Mouse (Mus musculus): ENCODE measurements at regions not wholly inside any gene's neighbourhood (a gene's known extent, or its start where the extent isn't known, plus 50 kb on each side); places are given as distances from the start of the nearest gene placed in this dataset.

GRCm38 (mm10) chr7:39857301-39857700 is 339.7 kb downstream of the Zfp619 start:
- Histone ChIP-seq H3K9me3 (replicated peaks; ENCODE audit: control insufficient read depth, low read length) (no peaks in the 10 kb centered on the region), H3K4me3 (ENCODE audit: low read depth, low read length) (no peak overlapping the region), H3K4me1 (ENCODE audit: control insufficient read depth, insufficient read depth) (no peaks in the 10 kb centered on the region), H3K9ac (replicated peaks; ENCODE audit: low read depth, low read length) (no peak overlapping the region), H3K27me3 (ENCODE audit: control insufficient read depth, insufficient read depth, low read length) (no peaks in the 10 kb centered on the region), H3K4me2 (ENCODE audit: low read depth, low read length) (no peak overlapping the region), H3K27ac (ENCODE audit: low read depth) (no peak overlapping the region), H3K36me3 (replicated peaks; ENCODE audit: control insufficient read depth, insufficient read depth, low read length) (no peaks in the 10 kb centered on the region)
- 91% methylated on average over 2 of the region's 2 CpGs for WGBS
- TF ChIP-seq EP300 (IDR thresholded peaks at IDR 0.05; ENCODE audit: low read depth) (no peak), CTCF (IDR thresholded peaks at IDR 0.05; ENCODE audit: low read depth) (no peak)
- no peak for DNase-seq (ENCODE audit: low spot score)
- ATAC-seq (ENCODE audit: insufficient read depth, low read depth): no peak

GRCm38 (mm10) chr7:39862835-39863234 is 345.3 kb downstream of the Zfp619 start:
- Histone ChIP-seq H3K4me2 (ENCODE audit: low read depth, low read length) (no peak overlapping the region), H3K9ac (replicated peaks; ENCODE audit: low read depth, low read length) (no peak overlapping the region), H3K4me3 (ENCODE audit: low read depth, low read length) (no peak overlapping the region), H3K4me1 (ENCODE audit: control insufficient read depth, insufficient read depth) (no peaks in the 10 kb centered on the region), H3K9me3 (replicated peaks; ENCODE audit: control insufficient read depth, low read length) (no peaks in the 10 kb centered on the region), H3K27me3 (ENCODE audit: control insufficient read depth, insufficient read depth, low read length) (no peaks in the 10 kb centered on the region), H3K36me3 (replicated peaks; ENCODE audit: control insufficient read depth, insufficient read depth, low read length) (no peaks in the 10 kb centered on the region), H3K27ac (ENCODE audit: low read depth) (no peak overlapping the region)
- TF ChIP-seq CTCF (IDR thresholded peaks at IDR 0.05; ENCODE audit: low read depth): no peak
- TF ChIP-seq EP300 (IDR thresholded peaks at IDR 0.05; ENCODE audit: low read depth): no peak
- 69% methylated on average over 4 of the region's 4 CpGs for WGBS
- ATAC-seq (ENCODE audit: insufficient read depth, low read depth): no peak
- no peak for DNase-seq (ENCODE audit: low spot score)

- Histone ChIP-seq H3K27me3 (ENCODE audit: control insufficient read depth, insufficient read depth, low read length) (no peaks in the 10 kb centered on the region), H3K4me3 (ENCODE audit: low read depth, low read length) (no peak overlapping the region), H3K9me3 (replicated peaks; ENCODE audit: control insufficient read depth, low read length) (no peaks in the 10 kb centered on the region), H3K36me3 (replicated peaks; ENCODE audit: control insufficient read depth, insufficient read depth, low read length) (no peaks in the 10 kb centered on the region), H3K4me2 (ENCODE audit: low read depth, low read length) (no peak overlapping the region), H3K9ac (replicated peaks; ENCODE audit: low read depth, low read length) (no peak overlapping the region), H3K27ac (ENCODE audit: low read depth) (no peak overlapping the region), H3K4me1 (ENCODE audit: control insufficient read depth, insufficient read depth) (no peaks in the 10 kb centered on the region)
- ATAC-seq (ENCODE audit: insufficient read depth, low read depth): no peak
- 78% methylated on average over 3 of the region's 3 CpGs for WGBS
- TF ChIP-seq CTCF (IDR thresholded peaks at IDR 0.05; ENCODE audit: low read depth): no peak
- TF ChIP-seq EP300 (IDR thresholded peaks at IDR 0.05; ENCODE audit: low read depth): no peak
- no peak for DNase-seq (ENCODE audit: low spot score)
Observed at GRCm38 (mm10) chr7:39864130-39864529, 346.6 kb downstream of the Zfp619 start.

- Histone ChIP-seq H3K27ac (ENCODE audit: low read depth) (no peak overlapping the region), H3K4me3 (ENCODE audit: low read depth, low read length) (no peak overlapping the region), H3K36me3 (replicated peaks; ENCODE audit: control insufficient read depth, insufficient read depth, low read length) (no peaks in the 10 kb centered on the region), H3K27me3 (ENCODE audit: control insufficient read depth, insufficient read depth, low read length) (no peaks in the 10 kb centered on the region), H3K4me1 (ENCODE audit: control insufficient read depth, insufficient read depth) (no peaks in the 10 kb centered on the region), H3K9ac (replicated peaks; ENCODE audit: low read depth, low read length) (no peak overlapping the region), H3K4me2 (ENCODE audit: low read depth, low read length) (no peak overlapping the region), H3K9me3 (replicated peaks; ENCODE audit: control insufficient read depth, low read length) (no peaks in the 10 kb centered on the region)
- 80% methylated on average over 3 of the region's 3 CpGs for WGBS
- DNase-seq (ENCODE audit: low spot score) (no peak), ATAC-seq (ENCODE audit: insufficient read depth, low read depth) (no peak)
- TF ChIP-seq EP300 (IDR thresholded peaks at IDR 0.05; ENCODE audit: low read depth): no peak
- TF ChIP-seq CTCF (IDR thresholded peaks at IDR 0.05; ENCODE audit: low read depth): no peak
Observed at GRCm38 (mm10) chr7:39864781-39865180, 347.2 kb downstream of the Zfp619 start.

GRCm38 (mm10) chr7:39866674-39867428 is 349.3 kb downstream of the Zfp619 start:
- Histone ChIP-seq H3K36me3 (replicated peaks; ENCODE audit: control insufficient read depth, insufficient read depth, low read length) (no peaks in the 10 kb centered on the region), H3K4me3 (ENCODE audit: low read depth, low read length) (no peak overlapping the region), H3K27me3 (ENCODE audit: control insufficient read depth, insufficient read depth, low read length) (no peaks in the 10 kb centered on the region), H3K9ac (replicated peaks; ENCODE audit: low read depth, low read length) (no peak overlapping the region), H3K4me2 (ENCODE audit: low read depth, low read length) (no peak overlapping the region), H3K9me3 (replicated peaks; ENCODE audit: control insufficient read depth, low read length) (no peaks in the 10 kb centered on the region), H3K4me1 (ENCODE audit: control insufficient read depth, insufficient read depth) (no peaks in the 10 kb centered on the region), H3K27ac (ENCODE audit: low read depth) (no peak overlapping the region)
- TF ChIP-seq EP300 (IDR thresholded peaks at IDR 0.05; ENCODE audit: low read depth): no peak
- no peak for ATAC-seq (ENCODE audit: insufficient read depth, low read depth)
- DNase-seq (ENCODE audit: low spot score): no peak
- WGBS: 68% methylated on average over 6 of the region's 6 CpGs

GRCm38 (mm10) chr7:39867451-39867850 is 349.9 kb downstream of the Zfp619 start:
- Histone ChIP-seq H3K27me3 (ENCODE audit: control insufficient read depth, insufficient read depth, low read length) (no peaks in the 10 kb centered on the region), H3K4me1 (ENCODE audit: control insufficient read depth, insufficient read depth) (no peaks in the 10 kb centered on the region), H3K27ac (ENCODE audit: low read depth) (no peak overlapping the region), H3K36me3 (replicated peaks; ENCODE audit: control insufficient read depth, insufficient read depth, low read length) (no peaks in the 10 kb centered on the region), H3K4me2 (ENCODE audit: low read depth, low read length) (no peak overlapping the region), H3K9ac (replicated peaks; ENCODE audit: low read depth, low read length) (no peak overlapping the region), H3K9me3 (replicated peaks; ENCODE audit: control insufficient read depth, low read length) (no peaks in the 10 kb centered on the region), H3K4me3 (ENCODE audit: low read depth, low read length) (no peak overlapping the region)
- no peak for TF ChIP-seq CTCF (IDR thresholded peaks at IDR 0.05; ENCODE audit: low read depth)
- no peak for TF ChIP-seq EP300 (IDR thresholded peaks at IDR 0.05; ENCODE audit: low read depth)
- 11% methylated on average over 3 of the region's 3 CpGs for WGBS
- no peak for ATAC-seq (ENCODE audit: insufficient read depth, low read depth)
- no peak for DNase-seq (ENCODE audit: low spot score)

All from heart, postnatal 0 days (tissue).